9 mouse cellular contexts compared by ENCODE assay signal in genomic region chr12:7749319-7750238, GRCm38 (mm10).
DNase-seq lines count a peak whose midpoint lies in the region; ATAC-seq and TF ChIP-seq lines count a peak whose summit lies in the region.
"Had no signal": no experiment of that assay in that cellular context is flagged by ENCODE, and none has a peak within 500 bp of the region (broad histone marks: within the 10 kb centered on the region; RNA-seq: fewer than 3 reads in every experiment).

No protein-coding gene starts in this region.

- TF ChIP-seq CTCF in forebrain, postnatal 0 days (IDR thresholded peaks at IDR 0.05; ENCODE audit: low read depth): no peak

- H3K4me3 ChIP-seq in heart, embryonic 13.5 days: no peak overlapping the region
- H3K4me3 ChIP-seq in forebrain, postnatal 0 days (ENCODE audit: low read depth, low read length): no peak overlapping the region
- H3K4me3 ChIP-seq in midbrain, embryonic 10.5 days: no peak overlapping the region

- no peak for ATAC-seq in heart, embryonic 13.5 days (ENCODE audit: extremely low read depth, insufficient number of reproducible peaks, low FRiP score, low TSS enrichment)
- peak; percentile 68 for ATAC-seq in forebrain, postnatal 0 days
- no peak for ATAC-seq in activated CD4-positive, CD25-positive, alpha-beta regulatory T cell, adult 4 months

- H3K9ac ChIP-seq in heart, embryonic 13.5 days: no peak overlapping the region
- H3K9ac ChIP-seq in forebrain, postnatal 0 days: no peak overlapping the region

- H3K27me3 ChIP-seq in heart, embryonic 13.5 days (replicated peaks): no peaks in the 10 kb centered on the region
- no peaks in the 10 kb centered on the region for H3K27me3 ChIP-seq in forebrain, postnatal 0 days (ENCODE audit: insufficient read depth, low read length)
- H3K27me3 ChIP-seq in midbrain, embryonic 10.5 days (ENCODE audit: low read depth, poor library complexity, severe bottlenecking): no peaks in the 10 kb centered on the region
- H3K27me3 ChIP-seq: CH12.LX had no signal

- DNase-seq in heart, postnatal 10 days: no peak
- DNase-seq in embryo, embryonic 10 days (ENCODE audit: low spot score): peak; percentile 60
- DNase-seq in forebrain, postnatal 0 days: peak; percentile 37
- DNase-seq in midbrain, embryonic 10.5 days (ENCODE audit: low spot score): peak; percentile 63
- no peak for DNase-seq in B cell, adult 2 months
- DNase-seq in layer of hippocampus, postnatal 25 days (ENCODE audit: extremely low spot score in 1 of 2, low spot score in 1 of 2): no peak

- H3K4me1 ChIP-seq in heart, embryonic 13.5 days: peaks cover 28% of the 10 kb centered on the region
- H3K4me1 ChIP-seq in forebrain, postnatal 0 days (ENCODE audit: insufficient read depth): no peaks in the 10 kb centered on the region
- H3K4me1 ChIP-seq in midbrain, embryonic 10.5 days: peaks cover 42% of the 10 kb centered on the region

- no peaks in the 10 kb centered on the region for H3K36me3 ChIP-seq in heart, embryonic 13.5 days
- H3K36me3 ChIP-seq in forebrain, postnatal 0 days (ENCODE audit: insufficient read depth): no peaks in the 10 kb centered on the region
- H3K36me3 ChIP-seq in midbrain, embryonic 10.5 days: no peaks in the 10 kb centered on the region

- no peak overlapping the region for H3K4me2 ChIP-seq in heart, embryonic 13.5 days
- no peak overlapping the region for H3K4me2 ChIP-seq in forebrain, postnatal 0 days (ENCODE audit: low read depth)

- WGBS in heart, embryonic 13.5 days: 19% methylated on average over 5 of the region's 5 CpGs
- WGBS in forebrain, postnatal 0 days: 35% methylated on average over 5 of the region's 5 CpGs
- WGBS in midbrain, embryonic 10.5 days: 28% methylated on average over 5 of the region's 5 CpGs

- intact Hi-C loops in heart, postnatal 10 days (cut with DNase I): no loop called here

- no peaks in the 10 kb centered on the region for H3K9me3 ChIP-seq in heart, embryonic 13.5 days
- no peaks in the 10 kb centered on the region for H3K9me3 ChIP-seq in forebrain, postnatal 0 days (ENCODE audit: low read length)
- H3K9me3 ChIP-seq in midbrain, embryonic 10.5 days (replicated peaks): no peaks in the 10 kb centered on the region

- H3K27ac ChIP-seq in heart, embryonic 13.5 days (replicated peaks): peak overlapping the region; percentile 50
- no peak overlapping the region for H3K27ac ChIP-seq in forebrain, postnatal 0 days (ENCODE audit: low read depth, low read length)
- peak overlapping the region; percentile 72 for H3K27ac ChIP-seq in midbrain, embryonic 10.5 days (replicated peaks)

Comparison
In these comparisons a context has a peak if more than half of its experiments do, and no peak if none do; other contexts are left out.
1. DNase-seq: peak in embryo, embryonic 10 days (single experiment), forebrain, postnatal 0 days (single experiment) and midbrain, embryonic 10.5 days (single experiment); none in heart, postnatal 10 days (0 of 2), B cell, adult 2 months (0 of 2) and layer of hippocampus, postnatal 25 days (0 of 2).